Mouse (Mus musculus): ENCODE measurements at regions not wholly inside any gene's neighbourhood (a gene's known extent, or its start where the extent isn't known, plus 50 kb on each side); places are given as distances from the start of the nearest gene placed in this dataset.

DNA sequence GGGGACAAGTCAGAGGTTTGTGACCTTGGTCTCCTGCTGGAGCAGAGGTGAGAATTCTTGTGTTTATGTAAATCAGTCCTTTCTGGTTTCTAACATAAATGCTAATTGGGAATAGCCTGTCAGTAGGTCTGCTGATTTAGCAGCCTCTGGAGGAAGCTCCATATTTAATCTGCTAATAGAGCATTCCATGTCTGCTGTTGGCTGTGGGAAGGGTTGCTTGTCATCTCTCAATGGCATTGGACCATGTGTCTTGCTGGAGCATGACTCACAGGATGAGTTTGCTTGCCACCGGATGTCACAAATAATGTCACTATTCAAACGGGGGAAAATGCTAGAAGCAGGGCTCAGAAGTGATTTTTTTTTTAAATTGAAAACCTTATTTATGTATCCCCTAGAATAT is 82.9 kb upstream of the Slc24a3 start:
- Histone ChIP-seq H3K4me2 (no peak overlapping the region), H3K4me3 (replicated peaks) (no peak overlapping the region), H3K9ac (no peak overlapping the region), H3K4me1 (no peaks in the 10 kb centered on the region), H3K27ac (no peak overlapping the region), H3K36me3 (no peaks in the 10 kb centered on the region), H3K27me3 (no peaks in the 10 kb centered on the region), H3K9me3 (replicated peaks) (no peaks in the 10 kb centered on the region)
- ATAC-seq (replicated peaks; ENCODE audit: low FRiP score), result no peak
- WGBS, result 72% methylated on average over 2 of the region's 2 CpGs

- H3K27me3 ChIP-seq, result no peaks in the 10 kb centered on the region
- no peaks in the 10 kb centered on the region for H3K4me1 ChIP-seq
- H3K9ac ChIP-seq, result no peak overlapping the region
- ATAC-seq (replicated peaks; ENCODE audit: low FRiP score), result no peak
- no peak overlapping the region for H3K4me2 ChIP-seq
- H3K36me3 ChIP-seq, result no peaks in the 10 kb centered on the region
- 64% methylated on average over 5 of the region's 5 CpGs for WGBS
- H3K4me3 ChIP-seq (replicated peaks), result no peak overlapping the region
- no peaks in the 10 kb centered on the region for H3K9me3 ChIP-seq (replicated peaks)
- H3K27ac ChIP-seq, result no peak overlapping the region
Observed at GRCm38 (mm10) chr2:145086118-145086517, 81.4 kb upstream of the Slc24a3 start.

DNA sequence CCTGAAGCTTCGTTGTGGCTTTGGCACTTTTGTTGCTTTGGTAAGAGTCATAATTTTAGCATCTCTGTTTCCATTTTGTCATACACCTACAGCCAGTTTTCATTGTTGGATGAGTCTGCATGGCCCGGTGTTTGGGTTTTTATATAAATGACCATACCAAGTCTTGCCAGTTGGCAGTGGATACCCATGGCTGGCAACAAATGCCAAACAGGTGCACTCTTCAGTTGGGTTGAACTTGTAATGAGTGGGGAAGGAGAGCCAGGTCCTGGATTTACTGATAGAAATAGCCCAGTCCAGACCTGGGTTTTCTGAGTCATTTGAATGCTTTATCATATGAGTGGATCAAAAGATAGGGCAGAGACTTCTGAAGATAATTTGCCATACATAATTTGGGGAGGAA is 64.3 kb upstream of the Slc24a3 start:
- Histone ChIP-seq H3K9ac (no peak overlapping the region), H3K27me3 (no peaks in the 10 kb centered on the region), H3K4me2 (no peak overlapping the region), H3K4me3 (replicated peaks) (no peak overlapping the region), H3K9me3 (replicated peaks) (no peaks in the 10 kb centered on the region), H3K4me1 (no peaks in the 10 kb centered on the region), H3K36me3 (no peaks in the 10 kb centered on the region), H3K27ac (no peak overlapping the region)
- 89% methylated on average over 2 of the region's 2 CpGs for WGBS
- ATAC-seq (replicated peaks; ENCODE audit: low FRiP score), result no peak

DNA sequence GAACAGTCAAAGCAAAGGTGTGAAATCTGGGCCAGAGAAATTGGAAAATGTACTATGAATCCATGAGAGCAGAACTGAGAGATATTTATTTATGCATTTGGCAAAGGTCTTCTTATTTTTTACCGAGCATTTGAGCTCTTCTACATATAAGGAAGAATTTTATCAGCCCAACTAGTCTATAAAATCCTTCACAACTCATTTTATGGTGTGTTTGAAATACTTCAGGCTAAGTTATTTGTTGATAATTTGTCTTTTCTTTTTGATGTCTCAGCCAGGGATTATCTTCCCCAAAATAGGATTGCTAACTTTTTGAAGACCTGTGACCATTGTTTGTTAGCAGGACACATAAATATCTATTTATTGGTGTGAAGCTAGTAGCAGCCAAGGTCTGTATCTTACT is 55.9 kb upstream of the Slc24a3 start:
- Histone ChIP-seq H3K9ac (no peak overlapping the region), H3K36me3 (no peaks in the 10 kb centered on the region), H3K9me3 (replicated peaks) (no peaks in the 10 kb centered on the region), H3K27ac (no peak overlapping the region), H3K4me2 (no peak overlapping the region), H3K27me3 (no peaks in the 10 kb centered on the region), H3K4me3 (replicated peaks) (no peak overlapping the region), H3K4me1 (no peaks in the 10 kb centered on the region)
- 47% methylated on average over 1 of the region's 1 CpGs for WGBS
- no peak for ATAC-seq (replicated peaks; ENCODE audit: low FRiP score)

DNA sequence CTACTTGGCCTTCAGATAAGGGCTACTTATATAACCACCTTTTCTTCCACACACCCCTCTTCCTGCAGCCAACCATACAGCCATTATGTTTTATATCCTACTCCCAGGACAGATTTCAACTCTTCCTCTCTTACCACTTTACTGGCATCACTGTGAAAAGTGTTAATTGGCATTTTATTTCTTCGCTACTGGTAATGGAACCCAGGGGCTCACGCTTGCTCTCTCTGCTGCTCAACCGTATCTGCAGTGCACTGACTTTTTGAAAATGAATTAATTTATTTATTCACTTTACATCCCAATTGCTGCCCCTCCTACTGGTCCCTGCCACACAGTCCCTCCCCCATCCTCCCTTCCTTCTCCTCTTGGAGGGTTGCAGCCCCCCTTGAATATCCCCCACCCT is 52.5 kb upstream of the Slc24a3 start:
- no peaks in the 10 kb centered on the region for H3K27me3 ChIP-seq
- 74% methylated on average over 3 of the region's 3 CpGs for WGBS
- ATAC-seq (replicated peaks; ENCODE audit: low FRiP score), result no peak
- no peaks in the 10 kb centered on the region for H3K4me1 ChIP-seq
- no peaks in the 10 kb centered on the region for H3K36me3 ChIP-seq
- no peak overlapping the region for H3K4me2 ChIP-seq
- H3K4me3 ChIP-seq (replicated peaks), result no peak overlapping the region
- no peaks in the 10 kb centered on the region for H3K9me3 ChIP-seq (replicated peaks)
- H3K9ac ChIP-seq, result no peak overlapping the region
- H3K27ac ChIP-seq, result no peak overlapping the region
